Mouse (Mus musculus) limb, embryonic 14.5 days (tissue): ENCODE results near the gene Ank3. TPM values are rescaled to one million over a fixed set of nuclear protein-coding genes. Genes with fewer than 3 reads are reported as not detected.

ENCODE experiments used
- ATAC-seq: fragments of 200-750 bp; cut with Nextera tagmentation; 2 replicates; pipeline ENCODE4 v1.8.0; 2017; ENCODE audit warnings: low read depth, moderate number of reproducible peaks, moderate TSS enrichment; ENCODE audit not compliant: low FRiP score
- DNase-seq: peaks from one replicate; pipeline ENCODE4 v3.0.0-alpha.2; 2015; ENCODE audit warnings: low spot score
- H3K27ac ChIP-seq: fragments of 300-500 bp; sonication (generic); replicated peaks from 2 replicates; pipeline ENCODE4 v1.5.1; 2014; ENCODE audit warnings: low read depth, mild to moderate bottlenecking, low read length, moderate library complexity, mixed read lengths
- H3K27me3 ChIP-seq: fragments of 300-500 bp; sonication (generic); 2 replicates; pipeline ENCODE4 v1.6.1; 2014; ENCODE audit warnings: low read length, mixed read lengths; ENCODE audit not compliant: control insufficient read depth, insufficient read depth
- H3K36me3 ChIP-seq: fragments of 300-500 bp; sonication (generic); 2 replicates; pipeline ENCODE4 v1.6.1; 2014; ENCODE audit warnings: mild to moderate bottlenecking, low read length, moderate library complexity, mixed read lengths; ENCODE audit not compliant: control insufficient read depth, insufficient read depth
- H3K4me1 ChIP-seq: fragments of 300-500 bp; sonication (generic); 2 replicates; pipeline ENCODE4 v1.6.1; 2014; ENCODE audit warnings: antibody characterized with exemption, low read length, mixed read lengths; ENCODE audit not compliant: control insufficient read depth, insufficient read depth
- H3K4me2 ChIP-seq: fragments of 300-500 bp; sonication (generic); replicated peaks from 2 replicates; pipeline ENCODE4 v1.6.1; 2014; ENCODE audit warnings: low read depth, mild to moderate bottlenecking, low read length, moderate library complexity; ENCODE audit not compliant: severe bottlenecking
- H3K4me3 ChIP-seq: fragments of 300-500 bp; sonication (generic); replicated peaks from 2 replicates; pipeline ENCODE4 v1.5.1; 2014; ENCODE audit warnings: low read length
- H3K9ac ChIP-seq: fragments of 300-500 bp; sonication (generic); 2 replicates; pipeline ENCODE4 v1.6.1; 2014; ENCODE audit warnings: mild to moderate bottlenecking, low read depth, low read length, moderate library complexity; ENCODE audit not compliant: severe bottlenecking
- H3K9me3 ChIP-seq: fragments of 300-500 bp; sonication (generic); 2 replicates; pipeline ENCODE4 v1.6.1; 2016; ENCODE audit warnings: low read length; ENCODE audit not compliant: control insufficient read depth
- POLR2A ChIP-seq: fragments of 200-500 bp; IDR thresholded peaks from 2 replicates; pipeline ENCODE4 v1.8.0; 2012; ENCODE audit warnings: inconsistent platforms, mild to moderate bottlenecking, moderate library complexity, borderline replicate concordance; ENCODE audit not compliant: insufficient read depth, insufficient read length; ENCODE audit errors: extremely low read depth
- WGBS: fragments of 180-500 bp; shearing (Covaris S2); extraction: QIAGEN DNeasy Blood & Tissue Kit; methylation state at CpG from one replicate; pipeline ENCODE4 v1.1.7; 2014; 5-methylcytosine and 5-hydroxymethylcytosine counted together
- polyA plus RNA-seq, 2 experiments: library from polyadenylated mRNA; depleted of rRNA in 1 of 2; stranded (reverse) in 1 of 2; unstranded in 1 of 2; fragments of >200 nt; fragmentation: Nextera tagmentation in 1 of 2; extraction: Ambion mirVana in 1 of 2; gene quantifications; 2 replicates each; pipeline versions ENCODE4 v1.2.1 to v1.2.3; 2012 to 2014

Gene Ank3
- polyA plus RNA-seq, 2 experiments: 14.8 to 25.2 TPM

GRCm38 (mm10) chr10:69803135-69803756 lies 404.7 kb downstream of the Ank3 start:
- WGBS: 78% methylated on average over 14 of the region's 14 CpGs
- DNase-seq (peak; percentile 74), ATAC-seq (0 out of 2 replicates have a peak, but pooled peaks have one; percentile 55)
- Histone ChIP-seq H3K4me2 (no peak overlapping the region), H3K27ac (no peak overlapping the region), H3K36me3 (no peaks in the 10 kb centered on the region), H3K9me3 (no peaks in the 10 kb centered on the region), H3K9ac (no peak overlapping the region), H3K4me1 (no peaks in the 10 kb centered on the region), H3K4me3 (no peak overlapping the region), H3K27me3 (no peaks in the 10 kb centered on the region)
- no peak for TF ChIP-seq POLR2A

GRCm38 (mm10) chr10:69804613-69805012 lies 406.0 kb downstream of the Ank3 start:
- H3K4me3 ChIP-seq: no peak overlapping the region
- no peaks in the 10 kb centered on the region for H3K36me3 ChIP-seq
- H3K4me1 ChIP-seq: no peaks in the 10 kb centered on the region
- no peak overlapping the region for H3K9ac ChIP-seq
- H3K27ac ChIP-seq: no peak overlapping the region
- WGBS: 58% methylated on average over 6 of the region's 6 CpGs
- H3K4me2 ChIP-seq: no peak overlapping the region
- TF ChIP-seq POLR2A: no peak
- ATAC-seq (no peak), DNase-seq (no peak)
- H3K27me3 ChIP-seq: no peaks in the 10 kb centered on the region
- no peaks in the 10 kb centered on the region for H3K9me3 ChIP-seq

GRCm38 (mm10) chr10:69810785-69811184 lies 412.2 kb downstream of the Ank3 start:
- H3K36me3 ChIP-seq: no peaks in the 10 kb centered on the region
- H3K27ac ChIP-seq: no peak overlapping the region
- DNase-seq: peak; percentile 24
- H3K4me1 ChIP-seq: no peaks in the 10 kb centered on the region
- H3K9me3 ChIP-seq: no peaks in the 10 kb centered on the region
- H3K4me3 ChIP-seq: no peak overlapping the region
- ATAC-seq: peak; percentile 81
- no peaks in the 10 kb centered on the region for H3K27me3 ChIP-seq
- WGBS: 78% methylated on average over 8 of the region's 8 CpGs
- TF ChIP-seq POLR2A: no peak
- no peak overlapping the region for H3K4me2 ChIP-seq
- H3K9ac ChIP-seq: no peak overlapping the region

GRCm38 (mm10) chr10:69813823-69814522 lies 415.4 kb downstream of the Ank3 start:
- Histone ChIP-seq H3K36me3 (no peaks in the 10 kb centered on the region), H3K27me3 (no peaks in the 10 kb centered on the region), H3K4me1 (no peaks in the 10 kb centered on the region), H3K9me3 (no peaks in the 10 kb centered on the region), H3K27ac (no peak overlapping the region), H3K9ac (no peak overlapping the region), H3K4me3 (no peak overlapping the region), H3K4me2 (no peak overlapping the region)
- ATAC-seq (no peak), DNase-seq (peak; percentile 26)
- WGBS: 54% methylated on average over 6 of the region's 6 CpGs
- no peak for TF ChIP-seq POLR2A

GRCm38 (mm10) chr10:69821245-69821644 lies 422.7 kb downstream of the Ank3 start:
- 94% methylated on average over 7 of the region's 7 CpGs for WGBS
- H3K27ac ChIP-seq: no peak overlapping the region
- H3K4me3 ChIP-seq: no peak overlapping the region
- ATAC-seq: no peak
- H3K27me3 ChIP-seq: no peaks in the 10 kb centered on the region
- no peaks in the 10 kb centered on the region for H3K9me3 ChIP-seq
- H3K36me3 ChIP-seq: no peaks in the 10 kb centered on the region
- H3K9ac ChIP-seq: no peak overlapping the region
- H3K4me2 ChIP-seq: no peak overlapping the region
- DNase-seq: no peak
- no peaks in the 10 kb centered on the region for H3K4me1 ChIP-seq
- TF ChIP-seq POLR2A: no peak
